Mouse (Mus musculus): ENCODE results near the gene Dbn1. TPM values are rescaled to one million over a fixed set of nuclear protein-coding genes. Genes with fewer than 3 reads are reported as not detected.
A peak's percentile ranks its signal among the peaks of the same experiment; 100 is the strongest.

Gene Dbn1
- polyA plus RNA-seq, 1 experiment from 2014 or later = 7.7 TPM

DNA sequence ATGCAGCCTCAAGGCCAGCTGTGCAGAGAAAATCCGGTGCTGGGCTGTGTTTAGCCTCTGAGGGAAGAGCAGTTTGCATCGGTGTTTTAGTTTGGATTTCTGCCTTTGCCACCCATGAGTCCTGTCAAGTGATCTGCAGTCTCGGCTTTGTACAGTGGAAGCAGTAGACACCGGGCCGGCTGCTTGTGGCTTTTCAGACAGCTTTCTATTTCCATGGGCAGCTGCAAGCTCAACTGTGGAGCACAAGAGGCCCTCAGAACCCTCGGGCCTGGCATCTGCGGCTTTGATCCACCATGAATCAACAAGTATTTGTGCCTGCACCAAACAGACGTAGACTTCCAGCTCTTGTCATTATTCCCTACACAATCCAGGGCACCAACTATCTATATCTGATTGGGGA is 14.5 kb upstream of the Dbn1 start:
- H3K27ac ChIP-seq (ENCODE audit: low read length) = no peak overlapping the region
- no peaks in the 10 kb centered on the region for H3K9me3 ChIP-seq (replicated peaks; ENCODE audit: control insufficient read depth, low read length)
- H3K4me1 ChIP-seq (ENCODE audit: control insufficient read depth, low read depth, low read length) = no peaks in the 10 kb centered on the region
- H3K9ac ChIP-seq (ENCODE audit: low read depth, low read length) = no peak overlapping the region
- ATAC-seq (ENCODE audit: low read depth) = no peak
- H3K36me3 ChIP-seq (ENCODE audit: control insufficient read depth, insufficient read depth) = peaks cover 5% of the 10 kb centered on the region
- WGBS (ENCODE audit: insufficient replicate concordance) = 72% methylated on average over 8 of the region's 8 CpGs
- H3K27me3 ChIP-seq (ENCODE audit: control insufficient read depth, insufficient read depth, low read depth, low read length) = no peaks in the 10 kb centered on the region
- no peak overlapping the region for H3K4me2 ChIP-seq (ENCODE audit: low read depth, low read length)
- no peak overlapping the region for H3K4me3 ChIP-seq (ENCODE audit: low read depth, low read length)

- Histone ChIP-seq H3K27ac (ENCODE audit: low read length) (no peak overlapping the region), H3K9me3 (replicated peaks; ENCODE audit: control insufficient read depth, low read length) (no peaks in the 10 kb centered on the region), H3K4me3 (ENCODE audit: low read depth, low read length) (no peak overlapping the region), H3K9ac (ENCODE audit: low read depth, low read length) (no peak overlapping the region), H3K4me2 (ENCODE audit: low read depth, low read length) (no peak overlapping the region), H3K4me1 (ENCODE audit: control insufficient read depth, low read depth, low read length) (no peaks in the 10 kb centered on the region), H3K36me3 (ENCODE audit: control insufficient read depth, insufficient read depth) (peaks cover 2% of the 10 kb centered on the region), H3K27me3 (ENCODE audit: control insufficient read depth, insufficient read depth, low read depth, low read length) (peaks cover 2% of the 10 kb centered on the region; the same call in 1 of the 2 replicates)
- 64% methylated on average over 10 of the region's 10 CpGs for WGBS (ENCODE audit: insufficient replicate concordance)
- no peak for ATAC-seq (ENCODE audit: low read depth)
These were observed 12.7 kb upstream of the Dbn1 start for GRCm38 (mm10) chr13:55500575-55500974.

DNA sequence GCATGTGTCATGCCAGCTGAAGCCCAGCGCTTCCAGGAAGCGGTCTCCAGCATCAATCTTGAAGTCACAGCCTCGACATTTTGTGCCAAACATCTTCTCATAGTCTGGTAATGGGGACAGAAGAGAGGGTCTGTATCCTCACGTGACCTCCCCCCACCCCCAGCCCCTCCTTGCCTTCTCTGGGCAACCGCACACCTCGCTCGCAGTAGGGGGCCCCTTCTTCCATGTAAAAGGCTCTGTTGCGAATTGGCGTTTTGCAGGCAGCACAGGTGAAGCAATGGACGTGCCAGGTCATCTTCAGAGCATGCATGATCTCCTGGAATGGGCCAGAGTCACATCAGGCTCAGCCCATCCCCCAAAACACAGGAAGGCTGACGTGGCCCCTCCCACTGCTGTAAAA is 11.0 kb upstream of the Dbn1 start:
- Histone ChIP-seq H3K27me3 (ENCODE audit: control insufficient read depth, insufficient read depth, low read depth, low read length) (peaks cover 6% of the 10 kb centered on the region), H3K27ac (ENCODE audit: low read length) (no peak overlapping the region), H3K9me3 (replicated peaks; ENCODE audit: control insufficient read depth, low read length) (no peaks in the 10 kb centered on the region), H3K4me1 (ENCODE audit: control insufficient read depth, low read depth, low read length) (no peaks in the 10 kb centered on the region; the same call in 1 of the 2 replicates), H3K4me3 (ENCODE audit: low read depth, low read length) (no peak overlapping the region), H3K9ac (ENCODE audit: low read depth, low read length) (no peak overlapping the region), H3K36me3 (ENCODE audit: control insufficient read depth, insufficient read depth) (no peaks in the 10 kb centered on the region; the same call in none of the 2 replicates), H3K4me2 (ENCODE audit: low read depth, low read length) (no peak overlapping the region)
- no peak for ATAC-seq (ENCODE audit: low read depth)
- WGBS (ENCODE audit: insufficient replicate concordance) = 62% methylated on average over 11 of the region's 11 CpGs

DNA sequence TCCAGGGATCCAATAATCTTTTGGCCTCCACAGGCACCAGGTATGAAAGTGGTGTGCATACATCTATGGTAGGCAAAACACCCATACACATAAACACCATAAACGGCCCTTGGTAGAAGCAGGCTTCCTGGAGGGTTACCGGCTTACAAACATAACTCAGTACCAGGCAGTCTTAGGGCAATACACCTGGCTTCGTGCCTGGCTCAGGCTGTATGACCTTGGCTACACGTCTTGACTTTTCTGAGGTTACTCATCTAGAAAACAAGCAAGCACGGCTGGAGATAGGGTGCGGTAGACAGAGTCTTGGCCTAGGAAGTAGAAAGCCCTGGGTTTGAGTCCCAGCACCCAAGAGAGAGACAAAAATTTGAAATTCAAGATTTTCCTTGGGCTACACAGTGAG is 8.8 kb upstream of the Dbn1 start:
- H3K4me3 ChIP-seq (ENCODE audit: low read depth, low read length) = no peak overlapping the region
- no peak for ATAC-seq (ENCODE audit: low read depth)
- H3K4me1 ChIP-seq (ENCODE audit: control insufficient read depth, low read depth, low read length) = no peaks in the 10 kb centered on the region; the same call in 1 of the 2 replicates
- H3K27me3 ChIP-seq (ENCODE audit: control insufficient read depth, insufficient read depth, low read depth, low read length) = peaks cover 14% of the 10 kb centered on the region
- WGBS (ENCODE audit: insufficient replicate concordance) = 67% methylated on average over 6 of the region's 6 CpGs
- H3K9ac ChIP-seq (ENCODE audit: low read depth, low read length) = no peak overlapping the region
- H3K27ac ChIP-seq (ENCODE audit: low read length) = no peak overlapping the region
- no peak overlapping the region for H3K4me2 ChIP-seq (ENCODE audit: low read depth, low read length)
- H3K36me3 ChIP-seq (ENCODE audit: control insufficient read depth, insufficient read depth) = no peaks in the 10 kb centered on the region
- H3K9me3 ChIP-seq (replicated peaks; ENCODE audit: control insufficient read depth, low read length) = no peaks in the 10 kb centered on the region

- WGBS (ENCODE audit: insufficient replicate concordance) = 59% methylated on average over 4 of the region's 4 CpGs
- Histone ChIP-seq H3K9me3 (replicated peaks; ENCODE audit: control insufficient read depth, low read length) (no peaks in the 10 kb centered on the region), H3K27ac (ENCODE audit: low read length) (no peak overlapping the region), H3K36me3 (ENCODE audit: control insufficient read depth, insufficient read depth) (no peaks in the 10 kb centered on the region), H3K27me3 (ENCODE audit: control insufficient read depth, insufficient read depth, low read depth, low read length) (peaks cover 14% of the 10 kb centered on the region), H3K9ac (ENCODE audit: low read depth, low read length) (no peak overlapping the region), H3K4me1 (ENCODE audit: control insufficient read depth, low read depth, low read length) (no peaks in the 10 kb centered on the region; the same call in 1 of the 2 replicates), H3K4me2 (ENCODE audit: low read depth, low read length) (no peak overlapping the region), H3K4me3 (ENCODE audit: low read depth, low read length) (no peak overlapping the region)
- no peak for ATAC-seq (ENCODE audit: low read depth)
These were observed 7.8 kb upstream of the Dbn1 start for GRCm38 (mm10) chr13:55495702-55496101.

- H3K27me3 ChIP-seq (ENCODE audit: control insufficient read depth, insufficient read depth, low read depth, low read length) = peaks cover 14% of the 10 kb centered on the region
- no peak overlapping the region for H3K4me3 ChIP-seq (ENCODE audit: low read depth, low read length)
- H3K4me2 ChIP-seq (ENCODE audit: low read depth, low read length) = no peak overlapping the region
- H3K4me1 ChIP-seq (ENCODE audit: control insufficient read depth, low read depth, low read length) = no peaks in the 10 kb centered on the region; the same call in 1 of the 2 replicates
- no peak overlapping the region for H3K9ac ChIP-seq (ENCODE audit: low read depth, low read length)
- WGBS (ENCODE audit: insufficient replicate concordance) = 13% methylated on average over 18 of the region's 18 CpGs
- no peaks in the 10 kb centered on the region for H3K9me3 ChIP-seq (replicated peaks; ENCODE audit: control insufficient read depth, low read length)
- 0 out of 2 replicates have a peak, but pooled peaks have one; percentile 32 for ATAC-seq (ENCODE audit: low read depth)
- no peak overlapping the region for H3K27ac ChIP-seq (ENCODE audit: low read length)
- no peaks in the 10 kb centered on the region for H3K36me3 ChIP-seq (ENCODE audit: control insufficient read depth, insufficient read depth)
These were observed 7.1 kb upstream of the Dbn1 start for GRCm38 (mm10) chr13:55494883-55495621.

DNA sequence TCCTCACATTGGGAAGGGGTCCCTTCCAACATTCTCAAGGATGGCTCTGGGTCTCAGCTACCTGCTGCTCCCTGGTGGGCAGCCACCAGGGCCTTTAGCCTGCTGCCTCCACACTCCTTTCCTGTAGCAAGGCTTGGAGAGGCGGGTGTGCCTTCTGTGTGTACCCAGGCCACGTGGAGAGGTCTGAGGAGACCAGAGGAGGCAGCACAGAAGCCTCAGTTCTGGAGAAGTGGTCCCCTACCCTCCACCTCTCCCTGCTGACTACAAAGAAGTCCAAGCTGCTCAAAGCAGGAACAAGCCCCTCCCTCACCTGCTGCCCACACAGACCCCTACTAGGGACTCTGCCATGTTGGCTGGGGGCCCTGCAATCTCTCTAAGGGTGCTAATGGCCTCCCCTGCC is 6.3 kb upstream of the Dbn1 start:
- H3K4me3 ChIP-seq (ENCODE audit: low read depth, low read length) = no peak overlapping the region
- H3K4me1 ChIP-seq (ENCODE audit: control insufficient read depth, low read depth, low read length) = no peaks in the 10 kb centered on the region; the same call in 1 of the 2 replicates
- no peaks in the 10 kb centered on the region for H3K36me3 ChIP-seq (ENCODE audit: control insufficient read depth, insufficient read depth)
- H3K9ac ChIP-seq (ENCODE audit: low read depth, low read length) = no peak overlapping the region
- WGBS (ENCODE audit: insufficient replicate concordance) = 20% methylated on average over 2 of the region's 2 CpGs
- no peak overlapping the region for H3K27ac ChIP-seq (ENCODE audit: low read length)
- peaks cover 19% of the 10 kb centered on the region for H3K27me3 ChIP-seq (ENCODE audit: control insufficient read depth, insufficient read depth, low read depth, low read length)
- H3K9me3 ChIP-seq (replicated peaks; ENCODE audit: control insufficient read depth, low read length) = no peaks in the 10 kb centered on the region
- ATAC-seq (ENCODE audit: low read depth) = no peak
- no peak overlapping the region for H3K4me2 ChIP-seq (ENCODE audit: low read depth, low read length)

DNA sequence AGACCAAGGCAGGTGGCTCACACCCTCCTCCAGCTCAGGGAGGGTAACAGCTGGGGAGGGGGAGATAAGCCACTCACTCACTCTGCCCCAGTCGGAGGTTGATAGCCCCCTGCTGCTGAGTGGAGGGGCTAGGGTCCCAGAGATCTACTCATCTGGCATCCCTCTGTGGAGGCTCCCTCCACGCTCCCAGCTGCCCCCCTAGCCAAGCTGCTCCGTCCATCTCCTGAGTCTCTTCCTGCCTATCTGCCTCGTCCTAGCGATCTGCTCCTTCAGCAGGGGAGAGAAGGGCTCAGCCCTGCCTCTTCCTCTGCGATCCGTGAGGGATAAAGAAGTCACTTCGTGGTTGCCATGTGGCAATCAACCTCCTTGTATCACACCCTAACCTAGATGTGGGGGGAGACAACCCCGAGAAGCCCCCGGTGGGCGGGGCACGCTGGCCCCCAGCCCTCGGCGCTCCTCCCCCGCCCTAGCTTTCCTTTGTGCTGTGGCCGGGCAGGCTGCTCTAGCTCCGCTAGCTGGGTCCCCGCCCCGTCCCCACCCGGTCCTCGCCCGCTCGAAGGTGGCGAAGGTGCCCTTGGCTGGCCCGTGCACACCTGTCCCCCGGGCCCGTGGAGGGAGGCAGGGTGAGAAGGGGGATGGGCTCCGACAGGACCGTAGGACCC is 864 bp downstream of the Dbn1 start:
- Histone ChIP-seq H3K27me3 (ENCODE audit: control insufficient read depth, insufficient read depth, low read depth, low read length) (peaks cover 62% of the 10 kb centered on the region), H3K9ac (ENCODE audit: low read depth, low read length) (peak overlapping the region; percentile 48), H3K27ac (ENCODE audit: low read length) (no peak overlapping the region), H3K36me3 (ENCODE audit: control insufficient read depth, insufficient read depth) (no peaks in the 10 kb centered on the region), H3K9me3 (replicated peaks; ENCODE audit: control insufficient read depth, low read length) (no peaks in the 10 kb centered on the region), H3K4me2 (ENCODE audit: low read depth, low read length) (peak overlapping the region; percentile 74), H3K4me3 (ENCODE audit: low read depth, low read length) (peak overlapping the region; percentile 58), H3K4me1 (ENCODE audit: control insufficient read depth, low read depth, low read length) (no peaks in the 10 kb centered on the region; the same call in 1 of the 2 replicates)
- under 1% methylated on average over 28 of the region's 29 CpGs for WGBS (ENCODE audit: insufficient replicate concordance)
- ATAC-seq (ENCODE audit: low read depth) = no peak; the same call in 1 of the 2 replicates
